Mouse (Mus musculus) neural tube, embryonic 15.5 days (tissue): ENCODE data around the gene Slc2a8. TPM values are rescaled to one million over a fixed set of nuclear protein-coding genes. Genes with fewer than 3 reads are reported as not detected.
A peak's percentile ranks its signal among the peaks of the same experiment; 100 is the strongest.

Experiments
- ATAC-seq: fragments of 200-750 bp; cut with Nextera tagmentation; 2 replicates; pipeline ENCODE4 v1.8.0; 2017; ENCODE audit warnings: mild to moderate bottlenecking, moderate TSS enrichment, moderate library complexity; ENCODE audit not compliant: low FRiP score
- H3K27ac ChIP-seq: fragments of 300-500 bp; sonication (generic); replicated peaks from 2 replicates; pipeline ENCODE4 v1.5.1; 2015; ENCODE audit warnings: mild to moderate bottlenecking, inconsistent platforms
- H3K27me3 ChIP-seq: fragments of 300-500 bp; sonication (generic); replicated peaks from 2 replicates; pipeline ENCODE4 v1.6.1; 2015; ENCODE audit warnings: inconsistent platforms
- H3K36me3 ChIP-seq: fragments of 300-500 bp; sonication (generic); 2 replicates; pipeline ENCODE4 v1.6.1; 2015; ENCODE audit warnings: inconsistent platforms
- H3K4me1 ChIP-seq: fragments of 300-500 bp; sonication (generic); 2 replicates; pipeline ENCODE4 v1.6.1; 2015; ENCODE audit warnings: inconsistent platforms
- H3K4me2 ChIP-seq: fragments of 300-500 bp; sonication (generic); 2 replicates; pipeline ENCODE4 v1.6.1; 2015; ENCODE audit warnings: inconsistent platforms, mild to moderate bottlenecking, moderate library complexity
- H3K4me3 ChIP-seq: fragments of 300-500 bp; sonication (generic); replicated peaks from 2 replicates; pipeline ENCODE4 v1.5.1; 2015; ENCODE audit warnings: mild to moderate bottlenecking, inconsistent platforms
- H3K9ac ChIP-seq: fragments of 300-500 bp; sonication (generic); replicated peaks from 2 replicates; pipeline ENCODE4 v1.6.1; 2015; ENCODE audit warnings: mild to moderate bottlenecking, inconsistent platforms
- H3K9me3 ChIP-seq: fragments of 300-500 bp; sonication (generic); replicated peaks from 2 replicates; pipeline ENCODE4 v1.6.1; 2016; ENCODE audit warnings: inconsistent platforms
- WGBS: fragments of 180-500 bp; shearing (Covaris S2); methylation state at CpG from one replicate; pipeline ENCODE4 v1.1.7; 2015; ENCODE audit warnings: mixed read lengths; 5-methylcytosine and 5-hydroxymethylcytosine counted together
- polyA plus RNA-seq: library from polyadenylated mRNA; unstranded; fragments of >200 nt; fragmentation: Nextera tagmentation; extraction: Ambion mirVana; gene quantifications from 2 replicates; pipeline ENCODE4 v1.2.1, GENCODE M21; 2015

The Slc2a8 gene
- polyA plus RNA-seq, 1 experiment from 2014 or later: 27.6 TPM

DNA sequence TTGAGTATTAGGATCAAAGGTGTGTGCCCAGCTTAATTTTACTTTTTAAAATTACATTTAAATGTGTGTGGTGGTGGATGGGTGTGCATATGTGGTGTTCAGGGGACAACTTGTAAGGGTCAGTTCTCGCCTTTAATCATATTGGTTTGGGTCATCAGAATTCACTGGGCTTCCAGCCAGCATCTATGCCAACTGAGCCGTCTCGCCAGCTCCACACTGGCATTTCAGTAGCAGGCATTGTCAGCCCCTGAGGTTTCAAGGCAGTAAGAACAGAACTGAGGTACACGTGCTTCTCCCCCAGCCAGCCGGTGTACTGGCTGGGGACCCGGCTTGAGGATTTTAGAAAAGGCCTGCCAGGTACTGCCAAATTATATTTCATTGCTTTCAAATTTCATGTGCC, 15.2 kb upstream of the Slc2a8 start:
- Histone ChIP-seq H3K36me3 (peaks cover 9% of the 10 kb centered on the region; the same call in 1 of the 2 replicates), H3K27me3 (no peaks in the 10 kb centered on the region), H3K9ac (no peak overlapping the region), H3K4me1 (no peaks in the 10 kb centered on the region), H3K27ac (no peak overlapping the region), H3K4me2 (no peak overlapping the region), H3K9me3 (no peaks in the 10 kb centered on the region), H3K4me3 (no peak overlapping the region)
- 67% methylated on average over 6 of the region's 6 CpGs for WGBS
- ATAC-seq: no peak

- H3K4me2 ChIP-seq: no peak overlapping the region
- H3K27me3 ChIP-seq: no peaks in the 10 kb centered on the region
- no peak overlapping the region for H3K9ac ChIP-seq
- H3K9me3 ChIP-seq: no peaks in the 10 kb centered on the region
- no peak for ATAC-seq
- 80% methylated on average over 6 of the region's 6 CpGs for WGBS
- H3K27ac ChIP-seq: no peak overlapping the region
- no peak overlapping the region for H3K4me3 ChIP-seq
- peaks cover 28% of the 10 kb centered on the region for H3K36me3 ChIP-seq
- H3K4me1 ChIP-seq: no peaks in the 10 kb centered on the region
Observed at GRCm38 (mm10) chr2:32992130-32992529, 10.2 kb upstream of the Slc2a8 start.

GRCm38 (mm10) chr2:32990167-32990832, 8.4 kb upstream of the Slc2a8 start:
- no peak overlapping the region for H3K4me2 ChIP-seq

DNA sequence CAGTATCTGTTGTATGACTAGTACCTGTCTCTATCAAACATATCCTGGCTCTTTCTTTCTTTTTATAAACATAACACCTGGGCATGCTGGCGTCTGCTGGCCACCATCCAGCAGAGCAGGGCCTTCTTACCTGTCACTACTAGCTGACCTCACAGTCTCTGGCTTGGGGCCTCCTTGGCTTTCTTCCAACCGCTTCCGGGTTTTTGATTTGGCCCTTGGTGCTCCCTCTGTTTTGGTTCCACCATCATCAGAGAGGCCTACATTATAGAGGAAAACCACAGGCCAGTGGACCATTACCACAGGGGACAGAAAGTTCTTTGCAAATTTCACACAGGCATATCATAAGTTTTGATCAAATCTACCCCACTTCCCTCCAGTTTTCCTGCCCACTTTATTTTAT, 7.5 kb upstream of the Slc2a8 start:
- Histone ChIP-seq H3K9me3 (no peaks in the 10 kb centered on the region), H3K27me3 (no peaks in the 10 kb centered on the region), H3K27ac (no peak overlapping the region), H3K4me3 (no peak overlapping the region), H3K9ac (no peak overlapping the region), H3K4me2 (no peak overlapping the region), H3K4me1 (no peaks in the 10 kb centered on the region), H3K36me3 (peaks cover 37% of the 10 kb centered on the region)
- WGBS: 82% methylated on average over 3 of the region's 3 CpGs
- no peak for ATAC-seq

More at GRCm38 (mm10) chr2:32990167-32990832, 8.4 kb upstream of the Slc2a8 start:
- no peak for ATAC-seq
- Histone ChIP-seq H3K4me3 (no peak overlapping the region), H3K27ac (no peak overlapping the region), H3K36me3 (peaks cover 38% of the 10 kb centered on the region), H3K4me1 (no peaks in the 10 kb centered on the region), H3K9me3 (no peaks in the 10 kb centered on the region), H3K27me3 (no peaks in the 10 kb centered on the region), H3K9ac (no peak overlapping the region)
- WGBS: 60% methylated on average over 13 of the region's 13 CpGs

DNA sequence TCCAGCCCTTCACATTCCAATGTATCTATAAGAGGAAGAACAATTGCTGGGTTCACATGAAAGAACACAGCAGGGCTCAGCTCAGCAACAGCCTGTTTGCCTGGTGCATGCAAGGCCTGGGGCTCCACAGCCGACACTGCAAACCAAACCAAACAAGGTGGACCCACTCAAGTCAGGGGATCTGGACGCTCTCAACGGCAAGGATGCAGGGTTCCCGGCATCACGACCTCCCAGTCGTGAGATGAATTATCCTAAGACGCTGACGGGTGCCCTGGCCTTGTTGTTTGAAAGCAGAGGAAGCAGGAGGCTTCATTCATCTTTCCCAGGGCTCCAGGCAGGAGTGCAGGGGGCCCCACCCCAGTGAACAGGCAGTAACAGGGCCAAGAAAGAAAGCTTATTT, 4.0 kb upstream of the Slc2a8 start:
- Histone ChIP-seq H3K4me3 (no peak overlapping the region), H3K4me1 (peaks cover 14% of the 10 kb centered on the region), H3K4me2 (no peak overlapping the region), H3K36me3 (peaks cover 25% of the 10 kb centered on the region), H3K9me3 (no peaks in the 10 kb centered on the region), H3K27ac (no peak overlapping the region), H3K27me3 (no peaks in the 10 kb centered on the region), H3K9ac (no peak overlapping the region)
- ATAC-seq: no peak
- WGBS: 73% methylated on average over 8 of the region's 8 CpGs

GRCm38 (mm10) chr2:32983617-32984016, 1.7 kb upstream of the Slc2a8 start:
- no peak overlapping the region for H3K4me2 ChIP-seq

DNA sequence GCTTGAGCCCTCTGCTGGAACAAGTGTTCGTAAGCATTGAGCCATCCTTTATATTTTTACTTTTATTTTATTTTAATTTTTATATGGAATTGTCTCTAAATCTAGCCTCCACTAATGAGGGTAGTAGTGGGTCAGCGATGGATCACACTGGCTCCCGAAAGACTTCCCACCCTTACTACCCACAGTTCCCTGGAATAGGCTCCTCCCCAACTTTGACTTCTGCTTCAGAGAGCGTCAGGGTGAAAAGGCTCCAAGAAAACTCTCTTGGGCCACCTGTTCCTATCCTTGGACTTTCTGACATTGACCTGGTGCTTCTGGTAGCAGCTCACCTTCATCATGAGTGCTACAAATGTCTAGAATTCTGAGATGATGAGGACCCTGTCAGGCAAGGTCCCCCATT, 817 bp upstream of the Slc2a8 start:
- H3K27me3 ChIP-seq: no peaks in the 10 kb centered on the region
- H3K9me3 ChIP-seq: no peaks in the 10 kb centered on the region
- no peak overlapping the region for H3K9ac ChIP-seq
- no peak for ATAC-seq
- H3K27ac ChIP-seq: no peak overlapping the region
- H3K36me3 ChIP-seq: peaks cover 14% of the 10 kb centered on the region; the same call in 1 of the 2 replicates
- H3K4me3 ChIP-seq: peak overlapping the region; percentile 89
- H3K4me1 ChIP-seq: peaks cover 25% of the 10 kb centered on the region
- peak overlapping the region; percentile 99 for H3K4me2 ChIP-seq
- WGBS: 4% methylated on average over 4 of the region's 4 CpGs

More at GRCm38 (mm10) chr2:32983617-32984016, 1.7 kb upstream of the Slc2a8 start:
- H3K4me3 ChIP-seq: no peak overlapping the region
- no peak for ATAC-seq
- H3K27me3 ChIP-seq: no peaks in the 10 kb centered on the region
- peaks cover 14% of the 10 kb centered on the region; the same call in 1 of the 2 replicates for H3K36me3 ChIP-seq
- H3K9ac ChIP-seq: no peak overlapping the region
- H3K9me3 ChIP-seq: no peaks in the 10 kb centered on the region
- 65% methylated on average over 6 of the region's 6 CpGs for WGBS
- peaks cover 25% of the 10 kb centered on the region for H3K4me1 ChIP-seq
- no peak overlapping the region for H3K27ac ChIP-seq

DNA sequence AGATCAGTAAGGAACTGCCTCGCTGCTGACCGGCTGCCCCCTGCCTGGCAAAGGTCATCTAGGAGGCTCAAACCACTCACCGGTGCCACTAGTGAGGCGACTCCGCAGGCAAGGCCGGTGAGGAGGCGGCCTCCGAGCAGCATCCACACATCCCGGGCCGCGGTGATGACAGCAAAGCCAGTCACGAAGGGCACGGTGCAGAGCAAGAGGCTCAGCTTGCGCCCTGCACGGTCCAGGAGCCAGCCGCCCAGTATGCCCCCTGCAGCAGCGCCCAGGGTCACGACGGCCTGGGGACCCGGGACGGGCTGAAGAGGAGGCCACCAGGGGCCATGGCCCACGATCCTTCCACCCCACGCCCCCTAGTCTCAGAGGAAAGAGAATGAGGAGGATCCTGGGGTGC, 602 bp downstream of the Slc2a8 start:
- Histone ChIP-seq H3K4me2 (peak overlapping the region; percentile 99), H3K36me3 (peaks cover 13% of the 10 kb centered on the region), H3K9ac (peak overlapping the region; percentile 86), H3K4me3 (peak overlapping the region; percentile 89), H3K4me1 (peaks cover 29% of the 10 kb centered on the region), H3K9me3 (no peaks in the 10 kb centered on the region), H3K27me3 (no peaks in the 10 kb centered on the region), H3K27ac (peak overlapping the region; percentile 82)
- WGBS: under 1% methylated on average over 23 of the region's 23 CpGs
- ATAC-seq: peak; percentile 62

- Histone ChIP-seq H3K4me3 (no peak overlapping the region), H3K9me3 (no peaks in the 10 kb centered on the region), H3K4me1 (peaks cover 30% of the 10 kb centered on the region), H3K9ac (no peak overlapping the region), H3K36me3 (peaks cover 19% of the 10 kb centered on the region), H3K27ac (no peak overlapping the region), H3K4me2 (no peak overlapping the region), H3K27me3 (no peaks in the 10 kb centered on the region)
- 86% methylated on average over 7 of the region's 7 CpGs for WGBS
- no peak for ATAC-seq
Observed at GRCm38 (mm10) chr2:32979675-32980074, 2.2 kb downstream of the Slc2a8 start.

- peaks cover 30% of the 10 kb centered on the region for H3K4me1 ChIP-seq
- WGBS: 78% methylated on average over 3 of the region's 3 CpGs
- ATAC-seq: no peak
Observed at GRCm38 (mm10) chr2:32978675-32979074, 3.2 kb downstream of the Slc2a8 start.

DNA sequence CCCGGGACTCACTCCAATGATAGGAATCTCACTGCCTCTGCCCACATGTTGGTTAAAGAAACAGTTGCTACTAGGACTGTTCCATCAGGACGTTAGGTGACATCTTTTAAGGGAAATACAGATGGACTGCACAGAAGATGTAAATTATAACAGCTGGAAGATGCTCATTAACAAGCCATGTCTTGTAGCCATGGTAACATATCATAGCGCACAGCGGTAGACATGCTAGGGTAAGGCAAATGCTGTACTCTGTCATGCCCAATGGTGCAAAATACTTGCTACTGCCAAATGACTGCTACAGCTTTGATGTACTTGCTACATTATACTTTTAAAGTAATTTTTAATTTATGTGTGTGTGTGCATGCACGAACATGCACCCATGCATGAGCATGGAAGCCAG, 4.8 kb downstream of the Slc2a8 start:
- Histone ChIP-seq H3K9ac (no peak overlapping the region), H3K4me3 (no peak overlapping the region), H3K9me3 (no peaks in the 10 kb centered on the region), H3K27ac (no peak overlapping the region), H3K4me2 (no peak overlapping the region), H3K4me1 (peaks cover 22% of the 10 kb centered on the region), H3K36me3 (peaks cover 42% of the 10 kb centered on the region), H3K27me3 (no peaks in the 10 kb centered on the region)
- WGBS: 75% methylated on average over 5 of the region's 5 CpGs
- ATAC-seq: no peak

More at GRCm38 (mm10) chr2:32978675-32979074, 3.2 kb downstream of the Slc2a8 start:
- Histone ChIP-seq H3K4me2 (no peak overlapping the region), H3K27ac (no peak overlapping the region), H3K9ac (no peak overlapping the region), H3K36me3 (peaks cover 29% of the 10 kb centered on the region), H3K27me3 (no peaks in the 10 kb centered on the region), H3K9me3 (no peaks in the 10 kb centered on the region), H3K4me3 (no peak overlapping the region)

- no peak for ATAC-seq
- Histone ChIP-seq H3K4me3 (no peak overlapping the region), H3K4me2 (no peak overlapping the region), H3K27me3 (no peaks in the 10 kb centered on the region), H3K36me3 (peaks cover 42% of the 10 kb centered on the region), H3K9ac (no peak overlapping the region), H3K4me1 (peaks cover 6% of the 10 kb centered on the region), H3K9me3 (no peaks in the 10 kb centered on the region), H3K27ac (no peak overlapping the region)
- 90% methylated on average over 8 of the region's 8 CpGs for WGBS
Observed at GRCm38 (mm10) chr2:32974216-32974615, 7.7 kb downstream of the Slc2a8 start.
